Mouse (Mus musculus): ENCODE results near the gene Fbln1. TPM values are rescaled to one million over a fixed set of nuclear protein-coding genes. Genes with fewer than 3 reads are reported as not detected.
"Not testable (repeated sequence)": the region's sequence is repeated elsewhere in the genome, so short reads cannot be mapped to it uniquely, and the experiment has no call there.

Fbln1 gene
- total RNA-seq, 2 experiments from 2014 or later, result 10.8 to 18.3 TPM

DNA sequence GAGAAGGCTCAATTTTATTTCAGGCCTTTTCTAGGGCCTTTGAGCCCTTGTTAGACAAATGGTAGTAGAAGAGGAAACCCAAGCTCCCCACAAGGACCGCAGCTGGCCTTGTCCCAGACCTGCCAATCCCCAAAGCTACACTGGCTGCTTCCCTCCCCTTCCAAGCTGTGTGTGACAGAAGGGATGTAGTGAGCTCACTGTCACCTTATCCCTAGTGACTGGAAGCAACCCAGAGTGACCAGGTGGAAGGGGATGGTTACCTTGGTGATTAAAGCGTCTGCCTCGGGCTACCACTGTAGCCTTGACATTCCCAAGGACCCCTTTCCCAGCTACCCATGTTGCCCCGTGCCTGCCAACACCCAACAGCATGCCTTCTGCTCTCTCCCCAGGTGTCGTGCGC is 78.9 kb downstream of the Fbln1 start:
- no peak for DNase-seq (ENCODE audit: low spot score in 2 of 2)

DNA sequence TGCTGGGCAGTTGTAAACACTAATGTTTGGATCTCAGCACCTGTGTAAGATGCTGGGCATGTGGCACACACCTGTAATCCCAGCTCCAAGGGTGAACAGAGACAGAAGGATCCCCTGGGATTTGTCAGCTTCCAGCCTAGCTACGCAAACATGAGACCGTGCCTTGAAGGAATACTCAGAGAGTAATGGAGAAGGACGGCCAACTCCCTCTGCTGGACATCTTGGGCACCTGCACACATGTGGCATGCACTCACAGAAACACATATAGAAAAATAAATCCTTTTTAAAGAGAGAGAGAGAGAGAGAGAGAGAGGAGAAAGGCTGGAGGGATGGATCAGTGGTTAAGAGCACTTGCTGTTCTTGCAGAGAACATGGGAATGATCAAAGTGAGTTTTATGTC is 88.9 kb downstream of the Fbln1 start:
- no peak for DNase-seq (ENCODE audit: low spot score in 2 of 2)

DNA sequence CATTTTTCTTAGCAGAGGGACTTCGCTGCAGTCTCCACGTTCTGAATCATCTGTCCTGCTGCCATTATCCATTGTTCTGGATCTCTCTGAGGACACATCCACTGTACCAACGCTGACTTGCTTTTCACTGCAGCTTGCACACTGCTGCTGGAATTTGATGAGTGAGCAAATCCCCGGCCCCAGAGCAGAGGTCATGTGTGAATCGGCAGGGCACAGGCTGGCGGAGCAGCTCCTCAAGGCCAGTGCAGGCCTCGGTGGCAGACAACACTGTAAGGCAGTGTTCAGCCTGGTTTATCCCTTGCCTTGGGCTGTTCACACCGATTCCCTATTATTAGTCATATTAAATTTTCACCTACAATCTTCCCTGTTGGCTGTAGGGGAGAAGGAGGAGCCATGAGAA is 89.8 kb downstream of the Fbln1 start:
- no peak for DNase-seq (ENCODE audit: low spot score in 2 of 2)

DNA sequence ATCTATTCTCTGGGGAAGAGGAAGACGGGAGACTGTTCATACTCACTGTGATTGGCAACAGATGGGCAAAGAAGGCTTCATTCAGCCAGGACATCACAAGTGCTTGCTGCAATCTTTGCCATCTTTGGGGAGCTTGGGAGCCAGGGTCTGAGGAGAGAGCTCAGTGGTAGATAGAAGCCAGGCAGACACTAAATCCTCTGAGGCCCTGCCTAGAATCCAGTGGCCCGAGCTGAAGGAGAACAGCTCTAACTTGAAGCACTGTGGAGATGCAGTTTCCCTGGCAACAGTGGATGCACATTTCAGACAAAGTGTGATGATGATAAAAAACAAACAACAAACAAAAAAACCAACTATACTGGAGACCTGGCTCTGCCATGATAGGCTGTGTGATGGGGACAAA is 90.2 kb downstream of the Fbln1 start:
- DNase-seq (ENCODE audit: low spot score in 2 of 2), result no peak

DNA sequence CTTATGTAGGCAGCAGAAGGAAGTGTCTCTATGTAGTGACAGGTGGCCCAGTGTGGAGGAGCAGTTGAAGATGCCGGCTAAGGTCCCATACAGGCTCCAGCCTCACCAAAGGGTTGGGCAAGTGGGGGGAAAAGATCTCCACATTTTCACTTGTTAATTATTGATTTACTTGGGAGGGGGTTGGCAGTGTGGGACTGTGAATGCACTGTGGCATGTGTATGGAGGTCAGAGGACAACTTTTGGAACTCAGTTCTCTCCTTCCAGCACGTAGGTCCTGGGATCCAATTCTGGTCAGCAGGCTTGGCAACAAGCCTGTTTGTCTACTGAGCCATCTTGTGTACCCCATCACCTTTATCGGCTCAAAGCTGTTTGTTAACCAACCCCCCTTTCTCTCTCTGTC is 90.8 kb downstream of the Fbln1 start:
- no peak for DNase-seq (ENCODE audit: low spot score in 2 of 2)

DNA sequence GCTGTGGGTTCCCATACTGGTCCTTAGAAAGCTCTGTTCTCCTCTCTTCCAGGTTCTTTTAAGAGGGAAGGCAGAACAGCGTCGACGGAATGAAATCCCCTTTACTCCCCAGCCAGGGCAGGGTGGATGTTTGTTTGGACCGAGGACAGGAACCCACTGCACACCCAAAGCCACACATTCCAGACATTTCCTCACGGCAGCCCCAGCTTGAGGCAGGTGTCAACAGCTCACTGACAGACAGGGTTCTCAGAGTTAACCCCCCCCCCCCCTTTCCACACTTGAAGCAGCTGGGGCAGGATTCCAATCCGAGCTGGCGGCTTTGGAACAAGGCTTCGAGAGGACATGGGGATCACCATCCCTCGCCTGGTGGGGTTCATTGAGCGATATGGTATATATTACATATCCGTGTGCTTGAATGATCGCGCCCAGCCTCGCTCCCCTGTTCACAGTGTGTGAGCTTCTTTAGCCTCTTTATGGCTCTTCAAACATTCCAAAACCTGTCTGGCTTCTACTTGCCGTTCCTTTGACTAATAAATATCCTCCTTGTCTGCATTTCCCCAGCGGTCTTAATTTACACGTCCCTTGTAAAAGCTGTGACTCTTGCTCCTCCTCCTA is 92.5 kb downstream of the Fbln1 start:
- DNase-seq (ENCODE audit: low spot score in 2 of 2), result no peak

DNA sequence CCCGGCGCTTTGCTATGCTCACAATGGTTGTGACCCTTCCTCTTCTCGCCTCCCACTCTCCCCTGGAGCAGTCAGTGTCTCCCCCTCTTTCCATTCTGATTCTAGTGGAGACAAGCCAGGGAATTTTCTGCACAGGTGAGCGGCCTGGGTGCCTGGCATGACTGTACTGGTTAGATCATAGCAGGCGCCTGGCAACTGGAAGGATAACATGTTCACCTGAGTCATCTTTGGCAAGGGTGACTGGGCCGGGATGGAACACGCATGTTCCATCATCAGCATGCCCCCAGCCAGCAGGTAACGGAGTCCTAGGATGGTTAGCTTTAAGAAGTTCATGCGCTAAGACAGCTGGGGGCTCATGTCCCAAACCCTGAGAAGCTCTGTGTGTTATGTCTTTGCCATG is 93.2 kb downstream of the Fbln1 start:
- DNase-seq (ENCODE audit: low spot score in 2 of 2), result no peak

DNA sequence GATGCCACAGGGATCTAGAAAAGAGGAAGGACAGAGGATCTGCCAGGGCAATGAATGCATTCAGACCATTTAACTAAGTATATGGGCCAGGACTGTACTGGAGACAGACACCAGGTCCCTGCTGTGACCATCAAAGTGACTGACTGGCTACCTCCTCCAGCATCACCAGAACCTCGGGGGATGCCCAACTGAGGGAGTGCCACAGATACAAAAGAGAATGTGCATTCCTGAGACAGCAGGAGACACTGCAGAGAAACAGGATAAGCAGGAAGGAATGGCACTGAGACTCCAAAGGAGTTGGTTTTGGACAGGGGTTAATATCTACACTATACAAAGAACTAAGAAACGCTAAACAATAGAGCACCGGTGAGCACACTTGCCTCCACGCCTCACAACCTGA is 97.5 kb downstream of the Fbln1 start:
- DNase-seq (ENCODE audit: low spot score in 2 of 2), result no peak

DNA sequence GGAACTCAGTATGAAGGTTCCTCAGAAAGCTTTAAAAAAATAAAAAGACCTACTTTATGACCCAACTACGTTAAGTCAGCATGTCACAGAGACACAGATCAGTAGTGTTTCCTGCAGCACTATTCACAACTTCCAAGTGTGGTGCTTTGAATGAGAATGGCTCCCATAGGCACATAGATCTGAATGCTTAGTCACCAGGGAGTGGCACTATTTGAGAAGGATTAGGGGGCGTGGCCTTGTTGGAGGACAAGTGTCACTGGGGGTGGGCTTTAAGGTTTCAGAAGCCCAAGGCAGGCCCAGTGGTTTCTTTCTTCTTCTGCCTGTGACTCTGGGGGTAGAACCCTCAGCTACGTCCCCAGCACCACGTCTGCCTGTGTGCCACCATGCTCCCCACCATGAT is 98.2 kb downstream of the Fbln1 start:
- DNase-seq (ENCODE audit: low spot score in 2 of 2), result no peak

DNA sequence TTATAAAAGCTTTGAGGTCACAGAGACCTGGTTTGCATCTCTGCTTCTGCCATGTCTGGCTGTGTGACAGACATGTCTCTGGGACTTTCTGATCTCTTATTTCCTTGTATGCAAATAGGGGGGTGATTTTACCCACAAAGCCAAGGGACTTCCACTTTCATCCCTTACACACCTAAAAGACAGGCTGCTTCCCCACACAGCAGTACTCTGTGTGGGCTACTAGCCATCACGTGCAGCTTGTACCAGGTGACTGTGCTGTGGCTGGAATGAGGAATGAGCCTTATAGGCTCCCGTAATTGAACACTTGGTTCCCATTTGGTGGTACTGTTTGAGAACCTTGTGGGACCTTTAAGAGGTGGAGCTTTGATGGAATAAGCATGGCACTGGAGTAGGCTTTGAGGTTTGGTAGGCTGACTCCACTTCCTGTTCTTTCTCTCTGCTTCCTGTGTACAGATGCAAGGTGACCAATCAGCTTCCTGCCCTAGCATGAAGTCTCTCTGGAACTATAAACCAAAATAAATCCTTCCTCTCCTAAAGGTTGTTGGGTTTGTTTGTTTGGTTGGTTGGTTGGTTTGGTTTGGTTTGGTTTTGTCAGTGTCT is 101.4 kb downstream of the Fbln1 start:
- no peak for DNase-seq (ENCODE audit: low spot score in 2 of 2)

DNA sequence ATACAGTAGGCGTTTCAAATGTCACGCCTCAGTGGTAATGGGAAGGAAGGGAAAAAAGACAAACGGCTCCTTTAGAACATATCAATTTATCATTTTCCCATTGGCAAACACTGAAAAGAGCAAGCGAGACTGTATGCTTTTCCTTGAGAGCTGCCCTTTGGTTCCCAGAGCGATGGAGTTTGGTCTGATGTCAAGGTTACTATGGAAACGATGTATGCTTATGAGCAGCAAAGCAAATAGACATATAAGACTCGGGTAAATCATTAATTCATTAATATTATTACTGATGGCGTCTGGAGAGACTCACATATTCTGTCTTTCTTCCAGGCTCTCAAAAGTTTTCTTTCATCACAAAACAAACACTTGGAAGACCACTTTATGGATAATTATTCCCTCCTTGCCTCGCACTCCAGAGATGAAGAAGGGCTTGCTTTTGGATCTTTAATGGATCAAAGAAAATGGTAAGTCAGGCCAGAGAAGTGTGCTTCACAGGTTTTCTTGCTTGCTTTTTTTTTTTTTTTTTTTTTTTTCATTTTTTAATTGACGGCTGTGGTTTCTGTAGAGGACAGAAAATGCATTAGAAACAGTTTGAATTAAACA is 105.4 kb downstream of the Fbln1 start:
- DNase-seq (ENCODE audit: low spot score in 2 of 2), result no peak

DNA sequence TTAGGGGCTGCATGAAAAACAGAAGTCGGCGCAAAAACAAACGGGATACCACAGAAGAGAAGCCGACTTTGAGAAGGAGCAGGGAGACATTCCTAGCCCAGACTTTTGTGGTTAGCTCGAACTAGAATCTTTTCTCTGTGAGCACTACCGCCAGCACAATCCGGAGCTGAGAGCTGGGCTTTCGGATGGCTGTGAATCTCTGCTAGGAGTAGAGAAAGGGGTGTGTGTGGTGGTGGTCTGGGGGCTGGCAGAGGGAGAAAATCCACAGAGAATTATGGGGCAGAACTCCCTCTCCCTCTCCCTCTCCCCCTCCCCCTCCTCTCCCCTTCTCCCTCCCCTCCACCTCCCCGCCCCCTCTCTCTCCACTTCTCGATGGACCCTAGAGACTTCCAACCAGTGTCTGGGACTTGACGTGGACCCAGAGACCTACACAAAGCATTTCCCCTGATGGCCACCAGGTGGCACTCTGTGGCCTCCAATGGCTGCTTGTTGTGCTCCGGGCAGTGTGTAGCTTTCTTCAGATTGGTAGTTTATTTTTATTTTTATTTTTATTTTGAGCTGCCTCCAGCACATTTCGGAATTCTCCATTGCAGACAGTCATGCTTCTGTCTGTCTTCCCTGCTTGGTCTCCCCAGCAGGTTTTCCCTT is 109.8 kb downstream of the Fbln1 start:
- peak; percentile 83 to 86 for DNase-seq (ENCODE audit: low spot score in 2 of 2)

DNA sequence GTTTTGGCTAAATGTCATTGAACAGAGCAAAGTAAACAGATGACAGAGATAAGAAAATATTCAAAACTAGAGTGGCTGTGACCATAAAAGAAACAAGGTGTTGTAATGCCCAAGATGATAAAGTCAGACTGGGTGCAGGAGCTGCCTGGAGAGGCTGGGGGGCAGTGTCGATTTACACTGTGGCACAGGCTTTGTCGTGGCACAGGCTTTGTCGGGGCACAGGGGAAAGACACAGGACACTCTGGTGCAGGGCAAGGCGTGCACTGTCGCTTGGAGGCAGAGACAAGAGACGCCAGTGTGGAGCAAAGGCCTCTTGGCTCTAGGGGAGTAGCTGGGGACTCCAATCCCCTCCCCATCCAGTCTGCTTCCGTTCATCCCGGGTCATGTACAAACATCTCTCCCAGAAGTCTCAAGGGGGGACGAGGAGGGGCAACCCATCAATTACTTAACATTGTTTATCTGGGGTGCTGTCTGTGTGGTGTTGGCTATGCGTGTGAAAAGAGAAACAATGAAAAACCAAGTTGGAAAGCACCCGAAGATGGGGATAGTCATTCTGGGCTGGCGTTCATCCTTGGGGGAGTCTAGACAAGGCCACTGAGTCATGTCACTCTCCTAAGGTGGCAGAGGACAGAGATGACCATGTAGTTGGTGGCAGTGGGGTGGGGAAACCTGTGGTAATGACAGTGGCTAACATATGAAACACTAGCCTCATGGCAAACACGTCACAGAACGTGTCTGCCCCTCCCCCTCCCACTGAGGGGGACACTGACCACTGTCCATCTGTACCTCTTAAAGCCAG is 110.8 kb downstream of the Fbln1 start:
- no peak for DNase-seq (ENCODE audit: low spot score in 2 of 2)

DNA sequence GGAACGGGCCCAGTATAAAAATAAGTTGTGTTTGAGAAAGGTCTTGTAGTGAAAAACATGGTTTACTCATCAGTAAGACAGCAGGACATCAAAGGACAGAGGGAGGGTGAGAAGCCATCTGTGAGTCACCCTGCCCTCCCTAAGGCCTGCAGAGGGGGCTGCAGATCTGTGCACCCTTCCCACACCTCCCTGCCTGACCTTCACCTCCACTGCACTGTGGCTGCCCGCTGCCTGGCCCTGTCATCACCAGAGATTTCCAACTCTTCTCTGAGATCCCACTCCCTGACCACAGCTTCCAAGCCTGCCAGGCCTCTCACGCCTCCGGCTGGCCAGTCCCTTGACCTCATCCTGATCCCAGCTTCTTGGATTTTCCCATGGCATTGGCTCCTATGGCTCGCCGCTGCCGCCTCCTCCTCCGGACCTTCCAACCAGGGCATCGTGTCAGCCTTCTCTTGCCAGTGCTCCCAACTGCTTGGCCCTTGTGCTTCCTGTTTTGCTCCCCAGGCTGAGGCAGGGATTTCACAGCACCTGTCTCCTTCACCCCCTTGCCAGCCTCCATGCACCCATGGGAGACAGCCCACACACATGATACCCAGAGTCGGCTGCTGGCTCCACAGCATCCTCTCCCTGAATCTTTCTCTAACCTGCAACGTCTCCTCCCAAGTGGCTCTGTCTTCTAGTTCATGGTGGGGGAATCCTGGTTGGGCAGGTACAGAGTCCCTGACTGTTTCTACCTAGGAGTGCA is 114.3 kb downstream of the Fbln1 start:
- no peak for DNase-seq (ENCODE audit: low spot score in 2 of 2)

DNA sequence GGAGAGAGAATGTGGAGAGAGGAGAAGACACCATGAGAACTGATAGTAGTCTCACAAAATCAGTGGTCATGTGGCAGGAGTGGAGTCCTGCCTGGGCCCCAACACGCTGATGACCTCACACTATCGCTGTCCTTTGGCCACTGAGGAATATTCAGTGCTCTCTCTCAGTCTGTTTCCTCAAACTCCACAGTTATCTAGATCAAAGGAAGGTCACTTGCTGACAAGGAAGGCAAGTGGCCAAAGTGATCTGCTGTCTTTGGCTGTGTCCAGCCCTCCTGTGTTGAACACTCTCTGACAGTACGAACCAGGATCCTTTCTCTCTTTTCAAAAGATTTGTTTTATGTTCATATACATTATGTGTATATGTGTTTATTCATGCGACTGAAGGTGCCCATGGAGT is 117.5 kb downstream of the Fbln1 start:
- no peak for DNase-seq (ENCODE audit: low spot score in 2 of 2)

DNA sequence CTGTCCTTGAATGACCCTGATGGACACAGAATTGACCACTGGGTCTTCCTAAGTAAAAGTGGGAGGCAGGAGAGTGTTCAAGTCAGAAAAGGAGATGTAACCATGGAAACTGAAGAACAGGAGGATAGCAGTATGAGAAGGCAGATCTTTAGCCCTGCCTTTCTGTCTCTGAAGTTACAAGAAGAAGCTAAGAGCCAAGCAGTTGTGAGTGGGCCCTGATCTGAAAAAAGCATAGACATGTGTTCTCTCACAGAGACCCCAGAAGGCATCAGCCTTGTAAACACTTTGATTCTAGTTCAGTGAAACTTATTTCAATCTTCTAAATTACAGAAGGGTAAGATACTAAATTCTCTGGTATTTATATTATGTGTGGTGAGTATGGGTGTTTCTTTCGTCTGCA is 118.7 kb downstream of the Fbln1 start:
- DNase-seq (ENCODE audit: low spot score in 2 of 2), result no peak

DNA sequence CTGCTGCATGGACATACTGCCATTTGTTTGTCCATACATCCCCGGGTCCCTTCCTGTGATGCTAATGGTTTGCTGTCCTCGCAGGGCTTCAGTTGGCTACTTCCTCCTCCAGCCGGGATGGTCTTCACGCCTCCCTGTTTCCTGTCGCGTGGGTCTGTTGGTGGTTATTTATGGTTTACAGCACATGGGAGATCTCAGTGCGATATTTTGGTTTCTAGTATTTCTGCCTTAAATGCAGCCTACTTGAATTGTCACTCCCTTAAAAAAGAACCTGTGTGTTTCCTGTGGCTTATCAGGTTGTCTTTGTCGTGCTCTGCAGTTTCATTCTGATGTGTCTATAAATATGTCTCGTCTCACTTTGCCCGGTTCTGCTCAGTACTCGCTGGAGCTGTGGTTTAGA is 122.1 kb downstream of the Fbln1 start:
- no peak for DNase-seq (ENCODE audit: low spot score in 2 of 2)

DNA sequence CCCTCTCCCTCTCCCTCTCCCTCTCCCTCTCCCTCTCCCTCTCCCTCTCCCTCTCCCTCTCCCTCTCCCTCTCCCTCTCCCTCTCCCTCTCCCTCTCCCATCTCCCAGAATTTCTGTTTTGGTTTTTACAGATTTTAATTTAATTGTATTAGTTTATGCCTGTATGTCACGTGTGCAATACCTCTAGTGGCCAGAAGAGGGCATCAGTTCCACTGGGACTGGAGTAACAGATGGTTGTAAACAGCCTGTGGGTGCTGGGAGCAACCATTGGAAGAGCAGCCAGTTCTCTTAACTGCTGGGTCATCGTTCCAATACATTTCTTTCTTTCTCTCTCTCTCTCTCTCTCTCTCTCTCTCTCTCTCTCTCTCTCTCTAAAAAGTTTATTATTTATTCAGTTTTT is 122.7 kb downstream of the Fbln1 start:
- not testable (repeated sequence) for DNase-seq (ENCODE audit: low spot score in 2 of 2)

DNA sequence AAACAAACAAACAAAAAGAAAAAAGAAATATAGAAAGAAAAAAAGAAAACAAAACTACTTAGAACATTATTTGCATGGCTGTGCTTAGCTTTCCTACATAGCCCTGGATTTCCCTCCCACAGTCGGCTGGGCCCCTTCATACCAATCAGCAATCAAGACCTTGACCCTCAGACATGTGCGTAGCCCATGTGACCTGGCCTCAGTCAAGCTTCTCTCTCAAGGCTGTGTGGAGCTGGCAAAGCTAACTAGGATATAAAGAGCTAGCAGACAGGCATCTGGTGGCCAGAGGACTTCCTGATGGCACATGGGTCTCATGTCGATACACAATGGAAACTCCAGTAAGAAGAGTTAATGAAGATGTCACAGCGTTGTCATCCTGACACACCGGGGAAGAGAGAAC is 123.3 kb downstream of the Fbln1 start:
- no peak for DNase-seq (ENCODE audit: low spot score in 2 of 2)

DNA sequence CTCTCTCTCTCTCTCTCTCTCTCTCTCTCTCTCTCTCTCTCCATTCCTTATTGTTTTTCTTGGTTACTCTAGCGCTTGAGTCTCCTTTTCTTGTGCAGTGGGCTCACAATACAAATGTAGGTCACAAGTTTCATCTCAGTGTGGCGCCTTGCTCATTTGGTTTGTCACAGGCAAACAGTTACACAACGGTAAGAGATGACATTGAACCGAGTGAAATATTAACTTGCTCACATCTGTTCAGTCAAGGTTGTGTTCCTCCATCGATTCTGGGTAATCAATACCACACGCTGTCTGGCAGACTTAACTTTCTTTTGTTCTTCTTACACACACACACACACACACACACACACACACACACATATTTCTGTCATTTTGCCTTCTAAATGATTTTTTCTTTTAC is 124.3 kb downstream of the Fbln1 start:
- DNase-seq (ENCODE audit: low spot score in 2 of 2), result no peak

DNA sequence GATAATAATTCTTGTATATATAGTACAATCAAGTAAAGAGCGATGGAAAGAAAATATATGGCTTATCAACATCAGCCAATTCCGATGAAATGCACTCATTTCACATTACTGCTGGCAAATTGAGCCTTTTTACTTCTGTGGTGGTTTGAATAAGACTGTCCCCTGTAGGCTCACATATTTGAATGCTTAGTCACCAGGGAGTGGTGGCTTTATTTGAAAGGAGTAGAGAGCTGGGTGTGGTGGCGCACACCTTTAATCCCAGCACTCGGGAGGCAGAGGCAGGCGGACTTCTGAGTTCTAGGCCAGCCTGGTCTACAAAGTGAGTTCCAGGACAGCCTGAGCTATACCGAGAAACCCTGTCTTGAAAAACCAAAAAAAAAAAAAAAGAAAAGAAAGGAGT is 127.8 kb downstream of the Fbln1 start:
- not testable (repeated sequence) for DNase-seq (ENCODE audit: low spot score in 2 of 2)
